Mouse (Mus musculus) testis, adult 2 months (tissue): ENCODE measurements around the gene Gm20388. TPM values are rescaled to one million over a fixed set of nuclear protein-coding genes. Genes with fewer than 3 reads are reported as not detected.
A peak's percentile ranks its signal among the peaks of the same experiment; 100 is the strongest.

Experiments used
- H3K27ac ChIP-seq: fragments of 200-500 bp; 2 replicates; pipeline ENCODE4 v1.5.1; 2012; ENCODE audit warnings: low read depth, low read length; ENCODE audit not compliant: control insufficient read depth, insufficient read depth
- H3K27me3 ChIP-seq: fragments of 200-500 bp; 2 replicates; pipeline ENCODE4 v1.6.1; 2012; ENCODE audit warnings: mild to moderate bottlenecking, low read length, moderate library complexity; ENCODE audit not compliant: control insufficient read depth, insufficient read depth
- H3K36me3 ChIP-seq: fragments of 200-500 bp; 2 replicates; pipeline ENCODE4 v1.6.1; 2012; ENCODE audit warnings: mild to moderate bottlenecking, low read length; ENCODE audit not compliant: control insufficient read depth, insufficient read depth
- H3K4me1 ChIP-seq: fragments of 200-500 bp; 2 replicates; pipeline ENCODE4 v1.6.1; 2012; ENCODE audit warnings: low read length; ENCODE audit not compliant: control insufficient read depth, insufficient read depth
- H3K4me3 ChIP-seq: fragments of 200-500 bp; 2 replicates; pipeline ENCODE4 v1.5.1; 2012; ENCODE audit warnings: low read depth, mild to moderate bottlenecking, low read length, moderate library complexity, mixed read lengths; ENCODE audit not compliant: control insufficient read depth
- CTCF ChIP-seq: fragments of 200-500 bp; IDR thresholded peaks from 2 replicates; pipeline ENCODE4 v1.5.1; 2012; ENCODE audit warnings: low read depth, mild to moderate bottlenecking, inconsistent platforms, low read length, moderate library complexity; ENCODE audit not compliant: control insufficient read depth, insufficient read depth, insufficient replicate concordance
- POLR2A ChIP-seq: fragments of 200-500 bp; IDR thresholded peaks from 2 replicates; pipeline ENCODE4 v1.6.1; 2012; ENCODE audit warnings: low read depth, mild to moderate bottlenecking, inconsistent platforms, low read length, moderate library complexity; ENCODE audit not compliant: control insufficient read depth
- polyA plus RNA-seq: library from polyadenylated mRNA; depleted of rRNA; stranded (reverse); fragments of >200 nt; gene quantifications from 2 replicates; pipeline ENCODE4 v1.2.3, GENCODE M21; 2012

Gene Gm20388
- polyA plus RNA-seq, 1 experiment, result 5.6 TPM

DNA sequence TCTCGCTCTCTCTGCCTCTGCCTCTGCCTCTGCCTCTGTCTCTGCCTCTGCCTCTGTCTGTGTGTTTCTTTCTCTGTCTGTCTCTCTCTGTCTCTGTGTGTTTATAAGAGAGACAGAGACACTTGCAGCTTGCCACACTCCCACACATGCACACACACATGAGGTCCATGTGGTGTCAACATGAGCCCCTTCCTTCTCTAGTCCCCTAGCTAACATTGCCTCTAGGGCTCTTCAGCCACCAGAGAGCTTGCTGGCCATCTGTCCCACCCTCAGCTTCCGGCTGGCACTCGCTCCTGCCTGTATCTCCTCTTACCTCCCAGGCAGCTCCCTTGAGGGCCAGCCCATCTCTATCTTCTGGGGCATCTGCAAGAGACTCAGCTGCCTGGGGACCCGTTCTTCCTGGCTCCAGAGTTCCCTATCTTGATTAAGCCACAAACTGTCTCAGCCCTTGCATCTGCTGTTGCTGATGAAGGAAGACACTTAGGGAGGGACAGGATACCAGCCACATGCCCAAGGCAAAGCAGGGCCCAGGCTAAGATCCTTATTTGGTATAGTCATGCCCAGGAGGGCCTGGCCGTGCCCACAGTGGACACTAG is 414.6 kb downstream of the Gm20388 start:
- H3K36me3 ChIP-seq, result no peaks in the 10 kb centered on the region
- no peak overlapping the region for H3K4me3 ChIP-seq
- no peak overlapping the region for H3K27ac ChIP-seq
- H3K4me1 ChIP-seq, result peaks cover 4% of the 10 kb centered on the region
- no peak for TF ChIP-seq CTCF
- TF ChIP-seq POLR2A, result no peak
- no peaks in the 10 kb centered on the region for H3K27me3 ChIP-seq

DNA sequence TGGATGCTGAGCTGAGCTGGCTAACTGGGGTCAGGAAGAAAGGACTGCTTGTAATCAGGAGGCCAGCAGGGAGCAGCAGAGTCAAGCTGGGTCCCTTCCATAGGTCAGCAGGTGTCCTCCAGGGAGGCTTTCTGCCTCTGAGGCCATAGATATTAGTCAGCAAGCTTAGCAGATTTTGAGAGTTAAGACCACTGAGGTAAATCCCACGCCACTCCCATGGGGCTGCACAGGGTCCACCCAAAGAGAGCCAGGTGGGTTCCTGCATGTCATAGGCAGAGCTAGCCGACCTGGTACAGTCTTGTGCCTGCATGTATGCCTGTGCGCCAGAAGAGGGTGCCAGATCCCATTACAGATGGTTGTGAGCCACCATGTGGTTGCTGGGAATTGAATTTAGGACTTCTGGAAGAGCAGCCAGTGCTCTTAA is 416.5 kb downstream of the Gm20388 start:
- no peaks in the 10 kb centered on the region for H3K36me3 ChIP-seq
- peaks cover 10% of the 10 kb centered on the region for H3K4me1 ChIP-seq
- TF ChIP-seq POLR2A (no peak), CTCF (peak; percentile 25; the same call in 1 of the 2 replicates)
- no peak overlapping the region for H3K4me3 ChIP-seq
- H3K27ac ChIP-seq, result no peak overlapping the region
- no peaks in the 10 kb centered on the region for H3K27me3 ChIP-seq

DNA sequence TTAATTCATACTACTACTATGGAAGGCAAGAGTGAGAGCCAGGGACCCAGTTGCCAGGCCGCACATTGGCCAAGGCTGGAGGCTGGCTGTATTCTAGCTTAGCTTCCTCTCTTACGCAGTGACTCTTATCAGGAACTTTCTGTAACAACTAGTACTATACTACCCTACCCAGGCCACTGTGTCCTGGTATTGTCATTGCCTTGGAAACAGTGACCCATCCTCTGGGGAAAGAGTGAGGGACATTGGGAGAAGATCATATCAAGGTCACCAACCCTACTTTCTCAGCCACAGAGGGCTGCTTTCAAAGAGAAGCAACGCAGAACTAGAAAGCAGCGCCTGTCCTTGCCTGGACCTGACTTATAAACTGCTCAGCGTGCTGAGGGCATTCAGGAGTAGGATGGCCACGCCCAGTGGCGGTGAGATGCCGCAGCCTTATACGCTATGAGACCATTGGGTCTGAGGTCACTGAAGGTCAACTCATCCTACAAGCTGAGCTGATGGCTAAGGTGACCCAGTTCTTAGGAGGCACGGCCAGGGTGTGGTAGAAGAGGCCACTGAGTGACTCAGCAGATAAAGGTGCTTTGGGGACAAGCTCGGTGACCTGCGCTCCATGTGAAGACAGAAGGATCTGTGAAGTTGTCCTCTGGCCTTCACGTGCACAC is 417.9 kb downstream of the Gm20388 start:
- Histone ChIP-seq H3K4me1 (peaks cover 14% of the 10 kb centered on the region), H3K36me3 (no peaks in the 10 kb centered on the region), H3K27me3 (no peaks in the 10 kb centered on the region), H3K27ac (peak overlapping the region; percentile 77), H3K4me3 (no peak overlapping the region)
- no peak for TF ChIP-seq POLR2A
- TF ChIP-seq CTCF, result no peak

DNA sequence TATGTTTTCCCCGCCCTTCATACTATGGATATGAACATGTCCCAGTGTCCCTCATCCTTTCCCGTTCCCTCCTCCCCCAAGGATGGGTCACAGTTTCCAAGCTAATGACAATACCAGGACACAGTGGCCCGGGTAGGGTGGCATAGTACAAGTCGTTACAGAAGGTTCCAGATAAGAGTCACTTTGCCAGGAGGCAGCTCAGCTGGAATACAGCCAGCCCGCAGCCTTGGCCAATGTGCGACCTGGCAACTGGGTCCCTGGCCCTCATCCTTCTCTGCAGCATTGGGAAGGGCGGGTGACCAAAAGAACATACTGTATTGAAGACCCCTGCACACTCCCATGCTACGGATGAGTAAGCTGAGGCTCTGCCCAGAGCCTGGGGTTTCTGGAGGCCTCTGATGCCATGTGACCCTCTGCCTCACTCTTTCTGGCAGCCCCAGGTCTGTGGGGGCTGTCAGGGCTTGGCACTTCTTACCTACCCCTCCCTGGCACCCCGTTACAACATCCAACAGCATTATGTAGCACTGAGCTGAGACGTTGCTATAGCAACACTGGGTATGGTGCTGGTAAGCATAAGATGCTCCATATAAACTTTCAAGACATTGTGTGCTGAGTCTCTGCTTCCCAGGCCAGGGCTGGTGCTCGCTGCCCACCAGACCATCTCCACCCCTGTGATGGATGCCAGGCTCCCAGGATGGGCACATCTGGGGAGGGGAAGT is 418.5 kb downstream of the Gm20388 start:
- H3K27ac ChIP-seq, result peak overlapping the region; percentile 77; the same call in 1 of the 2 replicates

GRCm38 (mm10) chr8:120331027-120331426 is 420.4 kb downstream of the Gm20388 start:
- H3K36me3 ChIP-seq, result no peaks in the 10 kb centered on the region
- no peaks in the 10 kb centered on the region for H3K27me3 ChIP-seq
- TF ChIP-seq POLR2A, result no peak
- no peak for TF ChIP-seq CTCF
- H3K4me1 ChIP-seq, result peaks cover 16% of the 10 kb centered on the region
- H3K27ac ChIP-seq, result peak overlapping the region; percentile 77
- H3K4me3 ChIP-seq, result peak overlapping the region; percentile 45

More for the DNA sequence above, 418.5 kb downstream of the Gm20388 start:
- no peaks in the 10 kb centered on the region for H3K27me3 ChIP-seq
- TF ChIP-seq CTCF (no peak), POLR2A (no peak)
- peak overlapping the region; percentile 10; the same call in 1 of the 2 replicates for H3K4me3 ChIP-seq
- H3K36me3 ChIP-seq, result no peaks in the 10 kb centered on the region
- H3K4me1 ChIP-seq, result peaks cover 14% of the 10 kb centered on the region

GRCm38 (mm10) chr8:120332379-120333229 is 422.0 kb downstream of the Gm20388 start:
- H3K4me1 ChIP-seq, result peaks cover 19% of the 10 kb centered on the region
- H3K4me3 ChIP-seq, result no peak overlapping the region
- H3K27ac ChIP-seq, result no peak overlapping the region
- H3K27me3 ChIP-seq, result no peaks in the 10 kb centered on the region
- TF ChIP-seq POLR2A (no peak), CTCF (peak; percentile 17; the same call in 1 of the 2 replicates)
- H3K36me3 ChIP-seq, result no peaks in the 10 kb centered on the region
